Mouse (Mus musculus) forebrain, embryonic 11.5 days (tissue): Measurements from ENCODE around the gene Acacb. TPM values are rescaled to one million over a fixed set of nuclear protein-coding genes. Genes with fewer than 3 reads are reported as not detected.

ENCODE experiments used
- ATAC-seq: fragments of 200-750 bp; cut with Nextera tagmentation; replicated peaks from 2 replicates; pipeline ENCODE4 v1.8.0; 2017; ENCODE audit warnings: moderate TSS enrichment; ENCODE audit not compliant: low FRiP score
- DNase-seq: peaks from one replicate; pipeline ENCODE4 v3.0.0-alpha.2; 2017; ENCODE audit warnings: low spot score
- H3K27ac ChIP-seq: fragments of 300-500 bp; sonication (generic); 2 replicates; pipeline ENCODE4 v1.5.1; 2014; ENCODE audit warnings: low read depth, low read length
- H3K27me3 ChIP-seq: fragments of 300-500 bp; sonication (generic); 2 replicates; pipeline ENCODE4 v1.6.1; 2014; ENCODE audit warnings: mild to moderate bottlenecking, low read length, mixed read lengths; ENCODE audit not compliant: control insufficient read depth, insufficient read depth
- H3K36me3 ChIP-seq: fragments of 300-500 bp; sonication (generic); 2 replicates; pipeline ENCODE4 v1.6.1; 2014; ENCODE audit warnings: mild to moderate bottlenecking, low read length, moderate library complexity, mixed read lengths; ENCODE audit not compliant: control insufficient read depth, insufficient read depth
- H3K4me1 ChIP-seq: fragments of 300-500 bp; sonication (generic); replicated peaks from 2 replicates; pipeline ENCODE4 v1.6.1; 2014; ENCODE audit warnings: low read length, mixed read lengths; ENCODE audit not compliant: control insufficient read depth, insufficient read depth
- H3K4me2 ChIP-seq: fragments of 300-500 bp; sonication (generic); 2 replicates; pipeline ENCODE4 v1.6.1; 2014; ENCODE audit warnings: low read depth, mild to moderate bottlenecking, low read length, moderate library complexity, mixed read lengths; ENCODE audit not compliant: severe bottlenecking
- H3K4me3 ChIP-seq: fragments of 300-500 bp; sonication (generic); 2 replicates; pipeline ENCODE4 v1.5.1; 2014; ENCODE audit warnings: low read depth, low read length
- H3K9ac ChIP-seq: fragments of 300-500 bp; sonication (generic); 2 replicates; pipeline ENCODE4 v1.6.1; 2014; ENCODE audit warnings: low read length
- H3K9me3 ChIP-seq: fragments of 300-500 bp; sonication (generic); 2 replicates; pipeline ENCODE4 v1.6.1; 2016; ENCODE audit warnings: low read length, mixed read lengths; ENCODE audit not compliant: control insufficient read depth
- WGBS: fragments of 180-500 bp; shearing (Covaris S2); extraction: QIAGEN DNeasy Blood & Tissue Kit; methylation state at CpG from one replicate; pipeline ENCODE4 v1.1.7; 2014; 5-methylcytosine and 5-hydroxymethylcytosine counted together
- polyA plus RNA-seq: library from polyadenylated mRNA; unstranded; fragments of >200 nt; fragmentation: Nextera tagmentation; extraction: Ambion mirVana; gene quantifications from 2 replicates; pipeline ENCODE4 v1.2.1, GENCODE M21; 2014

The Acacb gene
- polyA plus RNA-seq, 1 experiment from 2014 or later: 1.3 TPM

DNA sequence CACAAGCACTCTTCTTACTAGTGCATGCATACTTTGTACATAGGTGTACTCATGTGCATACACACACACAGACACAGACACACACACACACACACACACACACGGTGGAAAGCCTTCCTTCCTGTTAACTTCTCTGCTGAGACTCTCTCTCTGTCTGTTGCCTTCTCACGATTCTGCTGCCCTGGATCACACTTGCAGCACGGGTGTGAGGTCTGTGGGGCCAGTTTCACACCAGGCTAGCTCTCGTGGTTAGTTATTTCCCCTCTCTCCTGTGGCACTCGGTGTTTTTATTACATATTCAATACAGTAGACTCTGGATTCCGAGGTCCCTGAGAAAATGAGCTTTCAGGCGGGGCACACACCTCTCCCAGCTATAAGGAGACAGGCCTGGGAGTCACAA is 29.7 kb upstream of the Acacb start:
- Histone ChIP-seq H3K36me3 (no peaks in the 10 kb centered on the region; the same call in 1 of the 2 replicates), H3K4me2 (no peak overlapping the region), H3K9ac (no peak overlapping the region), H3K27ac (no peak overlapping the region), H3K4me3 (no peak overlapping the region), H3K4me1 (no peaks in the 10 kb centered on the region), H3K9me3 (no peaks in the 10 kb centered on the region), H3K27me3 (no peaks in the 10 kb centered on the region)
- 88% methylated on average over 7 of the region's 7 CpGs for WGBS
- ATAC-seq: no peak
- no peak for DNase-seq

DNA sequence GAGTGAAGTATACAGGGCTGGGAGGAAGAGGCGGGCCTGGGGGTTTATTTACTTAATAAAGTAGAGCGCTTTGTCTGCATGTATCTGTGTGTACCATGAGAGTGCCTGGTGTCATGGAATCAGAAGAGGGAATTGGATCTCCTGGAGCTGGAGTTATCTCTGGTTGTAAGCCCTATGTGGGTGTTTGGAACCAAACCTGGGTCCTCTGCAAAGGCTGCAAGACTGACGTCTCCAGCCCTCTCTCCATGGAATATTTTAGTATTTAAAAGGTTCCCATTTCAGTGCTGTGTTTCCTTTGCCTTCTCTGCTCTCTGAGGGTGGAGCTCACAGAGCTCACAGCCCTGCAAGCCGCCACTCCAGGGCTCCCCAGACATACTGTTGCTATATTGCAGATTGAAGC is 26.5 kb upstream of the Acacb start:
- ATAC-seq (no peak), DNase-seq (no peak)
- H3K27me3 ChIP-seq: no peaks in the 10 kb centered on the region
- no peak overlapping the region for H3K4me2 ChIP-seq
- H3K4me1 ChIP-seq: no peaks in the 10 kb centered on the region
- no peak overlapping the region for H3K27ac ChIP-seq
- 85% methylated on average over 4 of the region's 4 CpGs for WGBS
- peaks cover 2% of the 10 kb centered on the region; the same call in 1 of the 2 replicates for H3K36me3 ChIP-seq
- no peak overlapping the region for H3K9ac ChIP-seq
- H3K4me3 ChIP-seq: no peak overlapping the region
- H3K9me3 ChIP-seq: no peaks in the 10 kb centered on the region

DNA sequence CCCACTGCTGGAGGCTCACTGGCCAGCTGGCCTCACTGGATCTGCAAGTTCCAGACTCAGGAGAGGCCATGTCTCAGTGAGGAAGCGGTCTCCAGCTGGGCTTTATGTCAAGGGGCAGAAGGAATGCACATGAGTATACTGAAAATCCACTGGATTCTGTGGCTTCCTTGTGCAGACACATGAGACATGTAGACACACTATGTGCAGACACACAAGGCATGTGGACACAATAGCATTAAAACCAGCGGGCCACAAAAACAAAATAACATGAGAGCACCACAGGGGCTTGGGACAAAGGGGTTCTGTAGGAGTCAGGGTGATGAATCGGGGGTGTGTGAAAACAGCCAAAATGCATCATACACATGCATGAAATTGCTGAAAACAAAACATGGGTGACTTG is 20.3 kb upstream of the Acacb start:
- ATAC-seq: no peak
- no peaks in the 10 kb centered on the region for H3K9me3 ChIP-seq
- H3K4me2 ChIP-seq: no peak overlapping the region
- H3K27ac ChIP-seq: no peak overlapping the region
- H3K4me3 ChIP-seq: no peak overlapping the region
- no peaks in the 10 kb centered on the region; the same call in 1 of the 2 replicates for H3K4me1 ChIP-seq
- peaks cover 2% of the 10 kb centered on the region; the same call in 1 of the 2 replicates for H3K36me3 ChIP-seq
- H3K27me3 ChIP-seq: no peaks in the 10 kb centered on the region
- no peak for DNase-seq
- no peak overlapping the region for H3K9ac ChIP-seq
- 86% methylated on average over 3 of the region's 3 CpGs for WGBS

DNA sequence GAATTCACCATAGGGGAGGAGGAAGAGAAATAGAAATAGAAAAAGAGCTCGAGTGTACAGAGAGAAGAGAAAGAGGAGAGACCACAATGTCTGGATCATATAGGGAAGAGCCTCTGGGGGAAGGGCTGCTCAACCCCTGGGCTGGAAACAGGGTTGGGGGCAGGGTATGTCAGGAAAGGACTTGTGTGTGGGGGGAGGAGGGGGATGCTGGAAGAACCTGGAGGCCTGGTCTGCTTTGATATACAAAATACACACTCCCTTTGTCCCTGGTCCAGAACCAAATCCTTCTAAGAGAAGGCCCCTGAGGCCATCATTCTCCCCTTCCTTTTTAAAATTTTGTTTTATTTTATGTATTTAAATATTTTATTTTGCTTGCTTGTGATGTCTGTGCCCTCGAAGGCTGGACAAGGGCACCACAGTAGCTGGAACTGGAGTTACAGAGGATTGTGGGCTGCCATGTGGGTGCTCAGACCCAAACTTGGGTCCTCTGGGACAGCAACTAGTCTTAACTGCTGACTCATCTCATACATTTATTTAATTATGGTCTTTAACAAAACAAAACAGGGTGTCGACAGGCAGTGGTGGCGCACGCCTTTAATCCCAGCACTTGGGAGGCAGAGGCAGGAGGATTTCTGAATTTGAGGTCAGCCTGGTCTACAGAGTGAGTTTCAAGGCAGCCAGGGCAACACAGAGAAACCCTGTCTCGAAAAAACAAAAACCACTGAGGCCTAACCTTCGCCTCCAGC is 19.7 kb upstream of the Acacb start:
- WGBS: 82% methylated on average over 7 of the region's 7 CpGs
- no peak for DNase-seq
- H3K36me3 ChIP-seq: peaks cover 2% of the 10 kb centered on the region; the same call in 1 of the 2 replicates

DNA sequence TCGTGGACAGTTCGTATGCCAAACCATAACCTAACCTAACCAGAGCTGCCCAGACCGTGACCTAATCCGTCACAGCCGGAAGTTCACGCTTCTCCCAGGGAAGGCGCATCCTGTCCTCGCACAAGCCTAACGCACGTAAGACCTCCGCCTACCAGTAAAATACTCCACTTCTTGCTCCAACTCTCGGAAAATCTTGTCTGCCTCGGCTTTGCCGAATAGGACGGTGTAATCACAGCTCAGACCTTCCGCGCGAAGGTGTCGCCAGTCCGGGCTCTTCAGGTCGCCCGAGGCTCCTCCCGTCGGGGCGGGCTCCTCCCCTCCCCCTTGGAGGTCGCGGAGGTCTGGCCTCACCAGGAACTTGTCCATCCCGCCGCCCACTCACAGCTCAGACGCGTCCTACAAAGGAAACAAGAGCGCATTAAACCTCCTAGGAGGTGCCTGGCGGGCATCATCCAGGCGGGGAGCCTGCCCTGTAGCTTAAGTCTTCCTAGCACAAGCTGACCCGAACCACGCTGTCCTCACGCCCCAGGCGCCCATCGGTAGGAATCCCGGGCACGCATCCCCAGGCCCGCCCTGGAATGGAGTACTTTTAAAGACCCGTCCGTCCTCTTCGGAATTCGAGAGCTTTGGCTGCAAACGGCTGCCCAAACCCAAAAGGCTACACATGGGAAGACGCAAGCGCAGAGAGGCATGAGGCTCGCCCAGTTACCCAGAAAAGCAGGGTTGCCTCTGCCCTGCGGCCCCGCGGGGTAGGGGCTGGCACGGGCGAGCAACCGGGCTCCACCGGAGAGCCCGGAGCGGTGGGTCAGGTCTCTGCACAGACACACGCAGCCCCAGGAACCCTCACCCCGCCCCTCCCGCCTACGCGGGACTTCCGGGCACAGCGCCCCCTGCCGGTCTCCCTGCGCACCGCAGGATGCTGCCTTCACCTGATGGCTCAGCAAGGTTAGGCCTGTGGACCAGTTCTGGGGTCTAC is 18.7 kb upstream of the Acacb start, which contains the start of gene Alkbh2:
Gene Alkbh2, minus strand, starts transcription at position 845 of the 976 bp plus-strand sequence.
- DNase-seq: peak; percentile 96
- WGBS: under 1% methylated on average over 69 of the region's 69 CpGs

More for the DNA sequence above, 19.7 kb upstream of the Acacb start:
- Histone ChIP-seq H3K9me3 (no peaks in the 10 kb centered on the region), H3K27ac (no peak overlapping the region), H3K9ac (no peak overlapping the region), H3K27me3 (no peaks in the 10 kb centered on the region), H3K4me2 (peak overlapping the region; percentile 95; the same call in 1 of the 2 replicates), H3K4me3 (peak overlapping the region; percentile 57), H3K4me1 (no peaks in the 10 kb centered on the region; the same call in 1 of the 2 replicates)
- no peak for ATAC-seq

DNA sequence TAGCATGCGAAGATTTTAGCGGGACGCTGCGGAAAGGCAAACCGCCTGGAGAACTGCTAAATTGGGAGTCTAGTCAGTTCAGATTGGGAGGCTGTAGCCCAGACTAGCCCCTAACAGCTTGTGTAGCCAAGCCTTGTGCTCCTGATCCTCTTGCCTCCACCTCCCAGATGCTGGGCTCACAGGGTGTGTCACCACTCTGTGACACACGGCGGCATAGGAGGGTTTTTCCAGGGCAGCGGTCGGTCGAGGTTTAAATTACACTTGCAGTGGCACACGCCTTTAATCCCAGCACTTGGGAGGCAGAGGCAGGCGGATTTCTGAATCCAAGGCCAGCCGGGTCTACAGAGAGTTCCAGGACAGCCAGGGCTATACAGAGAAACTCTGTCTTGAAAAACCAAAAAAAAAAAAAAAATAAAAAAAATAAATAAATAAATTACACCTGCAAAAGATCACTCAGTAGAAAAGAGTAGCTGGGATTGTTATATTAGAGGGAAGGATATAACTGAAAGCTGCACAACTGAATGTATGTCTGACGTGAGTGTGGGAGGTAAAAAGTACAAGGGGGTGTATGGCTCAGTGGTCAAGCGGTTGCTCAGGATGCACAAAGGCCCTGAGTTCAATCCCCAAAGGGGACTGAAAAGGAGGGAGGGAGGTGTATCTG is 16.7 kb upstream of the Acacb start:
- no peak overlapping the region; the same call in 1 of the 2 replicates for H3K9ac ChIP-seq
- 84% methylated on average over 15 of the region's 15 CpGs for WGBS

More for the DNA sequence above, 18.7 kb upstream of the Acacb start, which contains the start of gene Alkbh2:
- H3K4me3 ChIP-seq: peak within 1 kb of the TSS; percentile 57
- H3K9ac ChIP-seq: peak within 1 kb of the TSS; percentile 70
- no peaks in the 10 kb centered on the region for H3K27me3 ChIP-seq
- H3K27ac ChIP-seq: peak within 1 kb of the TSS; percentile 72
- H3K36me3 ChIP-seq: peaks cover 2% of the 10 kb centered on the region; the same call in 1 of the 2 replicates
- peaks cover 3% of the 10 kb centered on the region; the same call in 1 of the 2 replicates for H3K4me1 ChIP-seq
- peak within 1 kb of the TSS; percentile 95 for H3K4me2 ChIP-seq
- ATAC-seq: peak; percentile 47
- H3K9me3 ChIP-seq: no peaks in the 10 kb centered on the region

DNA sequence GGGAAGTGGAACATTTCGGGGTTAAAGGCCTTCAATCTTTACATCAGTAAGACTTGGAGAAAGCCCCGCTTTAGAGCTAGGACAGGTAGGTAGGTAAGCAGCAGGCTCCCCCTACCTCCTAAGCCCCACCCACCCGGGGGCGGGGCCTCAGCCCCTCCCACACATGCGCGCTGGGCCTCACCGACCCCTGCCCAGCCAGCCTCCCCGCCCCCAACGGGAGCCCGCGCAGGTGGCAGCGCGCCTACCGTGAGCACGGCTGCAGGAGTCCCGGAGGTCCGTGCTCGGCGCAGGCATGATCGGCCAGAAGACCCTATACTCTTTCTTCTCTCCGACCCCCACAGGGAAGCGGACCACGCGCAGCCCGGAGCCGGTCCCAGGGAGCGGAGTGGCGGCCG is 16.1 kb upstream of the Acacb start, which contains the start of gene Ung:
Gene Ung, plus strand, starts transcription at position 176 of the 395 bp plus-strand sequence.
- no peaks in the 10 kb centered on the region for H3K9me3 ChIP-seq
- H3K4me3 ChIP-seq: peak within 1 kb of the TSS; percentile 76
- H3K27ac ChIP-seq: peak within 1 kb of the TSS; percentile 46; the same call in 1 of the 2 replicates
- H3K9ac ChIP-seq: peak within 1 kb of the TSS; percentile 64
- DNase-seq (peak; percentile 89), ATAC-seq (peak; percentile 55)
- peak within 1 kb of the TSS; percentile 94 for H3K4me2 ChIP-seq
- no peaks in the 10 kb centered on the region; the same call in 1 of the 2 replicates for H3K36me3 ChIP-seq
- no peaks in the 10 kb centered on the region for H3K27me3 ChIP-seq
- under 1% methylated on average over 29 of the region's 29 CpGs for WGBS
- peaks cover 4% of the 10 kb centered on the region; the same call in 1 of the 2 replicates for H3K4me1 ChIP-seq

More for the DNA sequence above, 16.7 kb upstream of the Acacb start:
- Histone ChIP-seq H3K27me3 (no peaks in the 10 kb centered on the region), H3K27ac (no peak overlapping the region), H3K9me3 (no peaks in the 10 kb centered on the region), H3K4me2 (peak overlapping the region; percentile 94), H3K36me3 (no peaks in the 10 kb centered on the region; the same call in 1 of the 2 replicates), H3K4me1 (peaks cover 4% of the 10 kb centered on the region; the same call in 1 of the 2 replicates), H3K4me3 (peak overlapping the region; percentile 76)
- DNase-seq (no peak), ATAC-seq (no peak)
